Mouse (Mus musculus) ES-Bruce4 (cell line): Measurements from ENCODE around the gene Trank1.

ENCODE experiments used
- CTCF ChIP-seq: IDR thresholded peaks from one replicate; pipeline ENCODE4 v1.8.1; 2011; ENCODE audit warnings: low read depth, low read length
- POLR2A ChIP-seq: IDR thresholded peaks from one replicate; pipeline ENCODE4 v1.8.1; 2011; ENCODE audit warnings: low read length; ENCODE audit not compliant: insufficient read depth

GRCm38 (mm10) chr9:111372079-111372478, 60.5 kb downstream of the Trank1 start:
- TF ChIP-seq POLR2A (no peak), CTCF (no peak)
